Mouse (Mus musculus) forebrain, embryonic 16.5 days (tissue): Measurements from ENCODE around the gene Ak5. TPM values are rescaled to one million over a fixed set of nuclear protein-coding genes. Genes with fewer than 3 reads are reported as not detected.

Experiments used
- ATAC-seq: fragments of 200-750 bp; cut with Nextera tagmentation; 2 replicates; pipeline ENCODE4 v1.8.0; 2017; ENCODE audit warnings: mild to moderate bottlenecking, moderate library complexity
- H3K27ac ChIP-seq: fragments of 300-500 bp; sonication (generic); 2 replicates; pipeline ENCODE4 v1.5.1; 2014; ENCODE audit warnings: low read length, control low read depth
- H3K27me3 ChIP-seq: fragments of 300-500 bp; sonication (generic); replicated peaks from 2 replicates; pipeline ENCODE4 v1.6.1; 2014; ENCODE audit warnings: low read length; ENCODE audit not compliant: control insufficient read depth, insufficient read depth
- H3K36me3 ChIP-seq: fragments of 300-500 bp; sonication (generic); 2 replicates; pipeline ENCODE4 v1.6.1; 2014; ENCODE audit not compliant: control insufficient read depth, insufficient read depth
- H3K4me1 ChIP-seq: fragments of 300-500 bp; sonication (generic); replicated peaks from 2 replicates; pipeline ENCODE4 v1.6.1; 2014; ENCODE audit warnings: low read length; ENCODE audit not compliant: control insufficient read depth, insufficient read depth
- H3K4me2 ChIP-seq: fragments of 300-500 bp; sonication (generic); 2 replicates; pipeline ENCODE4 v1.6.1; 2014; ENCODE audit warnings: mild to moderate bottlenecking, low read length, control low read depth
- H3K4me3 ChIP-seq: fragments of 300-500 bp; sonication (generic); replicated peaks from 2 replicates; pipeline ENCODE4 v1.5.1; 2014; ENCODE audit warnings: mild to moderate bottlenecking, low read length, control low read depth
- H3K9ac ChIP-seq: fragments of 300-500 bp; sonication (generic); replicated peaks from 2 replicates; pipeline ENCODE4 v1.6.1; 2014; ENCODE audit warnings: low read depth, low read length, control low read depth
- H3K9me3 ChIP-seq: fragments of 300-500 bp; sonication (generic); 2 replicates; pipeline ENCODE4 v1.6.1; 2016; ENCODE audit warnings: low read length; ENCODE audit not compliant: control insufficient read depth
- WGBS: fragments of 180-500 bp; shearing (Covaris S2); extraction: QIAGEN DNeasy Blood & Tissue Kit; methylation state at CpG from one replicate; pipeline ENCODE4 v1.1.7; 2014; 5-methylcytosine and 5-hydroxymethylcytosine counted together
- polyA plus RNA-seq: library from polyadenylated mRNA; unstranded; fragments of >200 nt; fragmentation: Nextera tagmentation; extraction: Ambion mirVana; gene quantifications from 2 replicates; pipeline ENCODE4 v1.2.1, GENCODE M21; 2015

The Ak5 gene
- polyA plus RNA-seq, 1 experiment from 2014 or later, result 10.9 TPM

DNA sequence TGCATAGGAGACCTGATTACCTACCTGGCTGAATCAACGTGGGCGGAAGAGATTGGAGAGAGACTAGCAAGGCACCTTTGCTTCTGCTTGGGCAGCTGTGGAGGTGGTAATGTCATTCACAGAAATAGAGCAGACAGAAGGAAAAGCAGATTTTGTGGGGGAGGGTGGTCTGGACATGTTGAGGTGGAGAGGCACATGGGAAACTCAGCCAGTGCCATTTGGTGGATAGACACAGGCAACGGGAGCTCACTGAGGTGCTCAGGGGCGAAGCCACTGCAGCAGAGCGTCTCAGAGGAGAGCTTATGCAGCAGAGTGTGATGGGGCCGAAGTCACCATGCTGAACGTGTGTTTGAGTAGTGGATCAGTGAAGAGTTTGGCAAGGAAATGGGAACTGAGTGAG, 147.1 kb downstream of the Ak5 start:
- Histone ChIP-seq H3K9me3 (no peaks in the 10 kb centered on the region), H3K4me3 (no peak overlapping the region), H3K9ac (no peak overlapping the region), H3K27me3 (no peaks in the 10 kb centered on the region), H3K4me1 (peaks cover 3% of the 10 kb centered on the region), H3K36me3 (no peaks in the 10 kb centered on the region), H3K4me2 (no peak overlapping the region), H3K27ac (no peak overlapping the region)
- WGBS, result 89% methylated on average over 7 of the region's 7 CpGs
- no peak for ATAC-seq

DNA sequence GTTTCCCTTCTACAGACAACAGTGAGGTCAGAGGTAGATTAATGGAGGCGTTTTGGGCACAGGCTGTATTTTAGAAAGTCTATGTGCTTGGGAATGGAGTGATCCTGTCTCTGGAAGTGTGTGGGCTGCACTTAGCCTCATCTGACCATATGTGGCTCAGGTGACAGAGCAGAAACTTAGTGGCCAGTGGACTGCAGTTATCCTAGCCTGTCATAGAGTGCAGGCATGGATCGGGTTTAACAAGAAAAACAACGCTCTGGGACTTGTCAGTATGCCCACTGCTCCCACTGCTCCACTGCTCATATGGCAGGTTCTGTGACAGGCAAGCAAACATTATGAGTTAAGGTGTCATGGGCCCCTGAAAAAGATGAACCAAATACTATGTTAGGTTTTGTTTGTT, 148.1 kb downstream of the Ak5 start:
- Histone ChIP-seq H3K4me1 (peaks cover 6% of the 10 kb centered on the region), H3K36me3 (no peaks in the 10 kb centered on the region), H3K27ac (no peak overlapping the region), H3K27me3 (no peaks in the 10 kb centered on the region), H3K9me3 (no peaks in the 10 kb centered on the region), H3K4me3 (no peak overlapping the region), H3K9ac (no peak overlapping the region), H3K4me2 (no peak overlapping the region)
- WGBS, result 85% methylated on average over 3 of the region's 3 CpGs
- ATAC-seq, result no peak

DNA sequence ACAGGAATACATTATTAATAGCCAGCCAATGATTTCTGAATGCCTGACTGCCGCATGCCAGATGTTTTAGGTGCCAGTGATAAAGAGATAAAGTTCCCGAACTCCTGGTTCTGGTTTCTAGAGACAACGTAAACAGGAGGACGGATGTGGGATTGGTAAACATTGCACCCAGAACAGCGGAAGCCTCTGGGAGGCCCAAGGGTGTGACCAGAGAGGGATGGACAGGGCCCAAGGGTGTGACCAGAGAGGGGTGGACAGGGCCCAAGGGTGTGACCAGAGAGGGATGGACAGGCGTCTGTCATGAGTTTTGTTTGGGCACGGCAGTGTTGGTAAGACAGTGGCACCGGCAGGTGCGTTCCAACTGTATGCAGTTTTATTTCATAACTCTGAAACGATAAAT, 148.6 kb downstream of the Ak5 start:
- H3K4me3 ChIP-seq, result no peak overlapping the region
- no peaks in the 10 kb centered on the region for H3K9me3 ChIP-seq
- H3K4me2 ChIP-seq, result no peak overlapping the region
- no peak overlapping the region for H3K9ac ChIP-seq
- H3K36me3 ChIP-seq, result no peaks in the 10 kb centered on the region
- H3K4me1 ChIP-seq, result peaks cover 6% of the 10 kb centered on the region
- no peak for ATAC-seq
- H3K27me3 ChIP-seq, result no peaks in the 10 kb centered on the region
- no peak overlapping the region for H3K27ac ChIP-seq
- WGBS, result 90% methylated on average over 10 of the region's 10 CpGs

DNA sequence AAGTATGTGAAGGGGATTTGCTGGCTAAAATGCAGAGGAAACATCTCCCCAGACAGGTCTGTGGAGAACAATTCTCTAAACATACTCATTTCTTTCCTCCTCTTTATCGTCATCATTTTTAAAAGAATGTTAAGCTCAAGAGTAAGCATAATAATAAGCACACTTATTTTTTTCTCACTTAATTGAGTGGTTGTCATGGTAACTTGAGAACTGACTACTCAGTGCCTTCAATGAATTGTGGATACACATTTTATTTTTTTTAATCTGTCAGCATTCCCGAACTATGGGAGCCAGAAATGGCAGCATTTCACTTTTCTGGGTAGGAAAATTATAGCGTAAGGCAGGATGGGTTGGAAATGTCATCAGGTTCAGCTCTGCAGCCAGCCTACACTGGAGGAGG, 151.6 kb downstream of the Ak5 start:
- Histone ChIP-seq H3K36me3 (no peaks in the 10 kb centered on the region), H3K4me1 (peaks cover 6% of the 10 kb centered on the region), H3K27me3 (no peaks in the 10 kb centered on the region)

DNA sequence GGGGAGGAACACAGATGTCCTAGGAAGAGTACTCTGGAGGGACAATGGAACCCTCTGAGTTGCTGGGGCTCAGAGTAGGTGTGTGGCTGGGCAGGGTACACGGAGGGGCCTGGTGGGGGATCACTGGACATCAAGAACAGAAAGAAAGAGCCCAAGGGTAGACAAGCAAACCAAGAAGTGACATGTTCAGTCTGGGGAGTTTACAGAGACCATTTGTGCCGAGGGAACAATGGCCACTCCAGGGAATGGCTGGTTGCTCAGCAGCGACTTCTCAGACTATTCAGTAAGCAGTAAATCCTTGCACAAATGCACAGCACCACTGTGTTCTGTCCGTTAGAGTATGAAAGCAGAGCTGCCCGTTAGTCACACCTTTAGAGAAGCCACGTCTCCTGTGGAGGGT, 152.2 kb downstream of the Ak5 start:
- H3K9ac ChIP-seq, result no peak overlapping the region
- no peak overlapping the region for H3K4me2 ChIP-seq
- peak overlapping the region; percentile 51 for H3K27ac ChIP-seq
- H3K27me3 ChIP-seq, result no peaks in the 10 kb centered on the region
- H3K36me3 ChIP-seq, result no peaks in the 10 kb centered on the region
- no peak overlapping the region for H3K4me3 ChIP-seq
- ATAC-seq, result peak; percentile 46; the same call in 1 of the 2 replicates
- 11% methylated on average over 6 of the region's 6 CpGs for WGBS
- H3K9me3 ChIP-seq, result no peaks in the 10 kb centered on the region
- H3K4me1 ChIP-seq, result peaks cover 6% of the 10 kb centered on the region

More for the DNA sequence above, 151.6 kb downstream of the Ak5 start:
- WGBS, result 48% methylated on average over 3 of the region's 3 CpGs
- H3K27ac ChIP-seq, result peak overlapping the region; percentile 51
- peak; percentile 75; the same call in 1 of the 2 replicates for ATAC-seq
- no peak overlapping the region for H3K4me3 ChIP-seq
- H3K4me2 ChIP-seq, result no peak overlapping the region
- no peak overlapping the region for H3K9ac ChIP-seq
- H3K9me3 ChIP-seq, result no peaks in the 10 kb centered on the region

DNA sequence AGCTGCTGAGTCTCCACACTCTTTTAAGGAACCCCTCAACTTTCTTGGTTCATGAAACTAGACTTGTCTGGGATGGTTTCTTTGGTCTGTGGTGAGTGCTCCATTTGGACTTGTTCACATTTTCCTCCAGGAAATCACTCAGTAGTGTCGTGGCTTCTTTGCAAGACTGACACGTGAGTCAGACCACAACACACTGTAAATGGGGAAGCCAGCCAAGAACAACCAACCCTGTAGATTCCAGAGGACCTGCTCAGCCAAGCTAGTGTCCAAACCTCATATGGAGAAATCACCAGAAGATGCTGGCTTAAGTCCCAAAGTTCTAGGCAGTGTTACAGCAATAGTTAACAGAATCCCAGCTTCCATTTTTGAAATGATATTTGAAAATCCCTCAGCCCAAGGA, 155.6 kb downstream of the Ak5 start:
- H3K27ac ChIP-seq, result no peak overlapping the region
- 81% methylated on average over 2 of the region's 2 CpGs for WGBS
- ATAC-seq, result no peak

DNA sequence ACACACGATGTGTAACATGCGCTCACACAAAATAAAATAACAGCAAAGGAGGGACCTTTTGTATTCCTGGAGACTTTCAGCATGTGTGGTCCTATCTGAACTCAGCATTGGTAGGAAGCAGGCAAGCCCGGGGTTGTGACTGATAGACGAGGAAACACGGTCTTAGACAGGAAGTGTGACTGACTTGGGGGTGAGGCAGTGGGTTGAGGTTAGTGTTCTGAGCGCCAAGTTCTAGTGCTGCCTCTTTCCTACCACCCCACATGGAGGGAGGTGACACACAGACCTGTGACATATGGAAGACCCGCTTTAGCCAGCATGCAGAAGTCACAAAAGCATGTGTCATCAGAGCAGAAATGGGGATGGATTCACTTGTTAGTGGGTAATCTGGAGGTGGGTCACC, 158.9 kb downstream of the Ak5 start:
- H3K9me3 ChIP-seq, result no peaks in the 10 kb centered on the region
- no peaks in the 10 kb centered on the region for H3K27me3 ChIP-seq
- H3K9ac ChIP-seq, result no peak overlapping the region
- no peaks in the 10 kb centered on the region for H3K4me1 ChIP-seq
- no peak overlapping the region for H3K27ac ChIP-seq
- H3K4me3 ChIP-seq, result no peak overlapping the region
- no peak for ATAC-seq
- WGBS, result 92% methylated on average over 7 of the region's 7 CpGs
- no peak overlapping the region for H3K4me2 ChIP-seq
- no peaks in the 10 kb centered on the region for H3K36me3 ChIP-seq

More for the DNA sequence above, 155.6 kb downstream of the Ak5 start:
- H3K9me3 ChIP-seq, result no peaks in the 10 kb centered on the region
- no peak overlapping the region for H3K4me3 ChIP-seq
- no peak overlapping the region for H3K9ac ChIP-seq
- H3K4me1 ChIP-seq, result peaks cover 6% of the 10 kb centered on the region
- no peak overlapping the region for H3K4me2 ChIP-seq
- H3K36me3 ChIP-seq, result no peaks in the 10 kb centered on the region
- H3K27me3 ChIP-seq, result no peaks in the 10 kb centered on the region

DNA sequence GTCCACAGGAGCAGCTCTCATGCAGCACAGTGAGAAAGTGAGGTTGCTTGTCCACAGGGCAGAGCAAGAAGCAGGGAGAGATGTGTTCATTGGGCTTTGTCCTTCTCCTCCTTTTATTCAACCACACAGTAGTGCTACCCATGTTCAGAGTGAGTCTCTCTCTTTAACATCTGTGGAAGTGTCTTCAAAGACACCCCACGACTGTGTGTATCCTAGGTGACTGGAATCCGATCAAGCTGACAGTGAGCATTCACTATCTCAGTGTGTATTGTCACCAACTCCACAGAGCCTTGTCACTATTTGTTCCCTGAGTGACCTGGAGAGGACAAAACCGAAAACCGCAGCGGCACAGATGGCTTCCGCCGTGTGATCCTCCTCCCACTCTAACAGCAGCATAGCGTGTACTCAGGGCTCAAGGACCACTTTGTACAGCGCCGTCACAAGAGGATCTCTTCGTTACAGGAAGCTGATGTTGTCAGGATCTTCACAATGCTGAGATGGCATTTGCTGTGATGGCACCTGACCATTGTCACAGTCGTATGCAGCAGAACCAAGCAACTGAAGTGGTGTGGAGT, 159.7 kb downstream of the Ak5 start:
- no peaks in the 10 kb centered on the region for H3K27me3 ChIP-seq
- H3K36me3 ChIP-seq, result no peaks in the 10 kb centered on the region
- WGBS, result 76% methylated on average over 12 of the region's 12 CpGs
- H3K9me3 ChIP-seq, result no peaks in the 10 kb centered on the region
- no peaks in the 10 kb centered on the region for H3K4me1 ChIP-seq
- ATAC-seq, result no peak
- no peak overlapping the region for H3K4me2 ChIP-seq
- no peak overlapping the region for H3K27ac ChIP-seq
- no peak overlapping the region for H3K4me3 ChIP-seq
- H3K9ac ChIP-seq, result no peak overlapping the region

DNA sequence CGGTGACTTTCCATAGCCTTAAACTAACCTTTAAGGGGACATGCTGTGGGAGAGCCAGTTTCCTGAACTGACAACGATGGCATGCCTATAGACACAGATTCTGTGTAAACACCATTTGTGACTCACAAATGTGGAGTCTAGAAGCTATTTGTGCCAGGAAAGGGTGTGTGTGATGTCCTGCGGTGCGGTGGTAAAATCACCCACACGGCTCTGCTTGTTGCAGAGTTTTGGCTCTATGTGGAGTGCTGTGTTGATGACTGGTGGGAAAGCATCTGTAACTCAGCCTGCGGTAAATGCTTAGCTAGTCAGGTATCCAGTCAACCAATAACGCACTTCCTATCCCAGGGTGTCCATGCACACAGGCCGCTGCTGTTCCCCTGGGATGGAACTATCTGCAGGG, 160.3 kb downstream of the Ak5 start:
- WGBS, result 77% methylated on average over 8 of the region's 8 CpGs
- no peaks in the 10 kb centered on the region for H3K36me3 ChIP-seq
- no peaks in the 10 kb centered on the region for H3K4me1 ChIP-seq

More for the DNA sequence above, 160.3 kb downstream of the Ak5 start:
- ATAC-seq, result no peak
- Histone ChIP-seq H3K9me3 (no peaks in the 10 kb centered on the region), H3K27me3 (no peaks in the 10 kb centered on the region), H3K27ac (no peak overlapping the region), H3K4me3 (no peak overlapping the region), H3K4me2 (no peak overlapping the region), H3K9ac (no peak overlapping the region)
